Mouse (Mus musculus) cortical plate, adult 2 months (tissue): ENCODE measurements around the gene Naga. TPM values are rescaled to one million over a fixed set of nuclear protein-coding genes. Genes with fewer than 3 reads are reported as not detected.

Experiments
- H3K27ac ChIP-seq: fragments of 200-500 bp; 2 replicates; pipeline ENCODE4 v1.5.1; 2012; ENCODE audit warnings: low read length, control low read depth, inconsistent platforms; ENCODE audit not compliant: insufficient read depth
- H3K4me1 ChIP-seq: fragments of 200-500 bp; 2 replicates; pipeline ENCODE4 v1.6.1; 2011; ENCODE audit warnings: low read length; ENCODE audit not compliant: control insufficient read depth, insufficient read depth
- H3K4me3 ChIP-seq: fragments of 200-500 bp; 2 replicates; pipeline ENCODE4 v1.5.1; 2011; ENCODE audit warnings: mild to moderate bottlenecking, low read length, control low read depth; ENCODE audit not compliant: insufficient read depth
- CTCF ChIP-seq: fragments of 200-500 bp; IDR thresholded peaks from 2 replicates; pipeline ENCODE4 v1.5.1; 2011; ENCODE audit warnings: mild to moderate bottlenecking, control low read depth, low read length; ENCODE audit not compliant: insufficient read depth; ENCODE audit errors: extremely low read depth
- POLR2A ChIP-seq: fragments of 200-500 bp; IDR thresholded peaks from 2 replicates; pipeline ENCODE4 v1.6.1; 2011; ENCODE audit warnings: mild to moderate bottlenecking, low read length, control low read depth; ENCODE audit not compliant: insufficient read depth; ENCODE audit errors: extremely low read depth
- polyA plus RNA-seq: library from polyadenylated mRNA; depleted of rRNA; stranded (reverse); fragments of >200 nt; gene quantifications from 2 replicates; pipeline ENCODE4 v1.2.3, GENCODE M21; 2012; rRNA removed

Naga gene
- polyA plus RNA-seq, 1 experiment, result 54.8 TPM

- no peak overlapping the region for H3K27ac ChIP-seq
- H3K4me3 ChIP-seq, result no peak overlapping the region
- H3K4me1 ChIP-seq, result no peaks in the 10 kb centered on the region
- no peak for TF ChIP-seq POLR2A
- no peak for TF ChIP-seq CTCF
Observed at GRCm38 (mm10) chr15:82307107-82307506, 31.6 kb downstream of the Naga start.

GRCm38 (mm10) chr15:82298764-82299561 is 39.8 kb downstream of the Naga start, which contains the start of gene Wbp2nl:
TSS of gene Wbp2nl (plus strand) at chr15:82298954.
- Histone ChIP-seq H3K4me1 (no peaks in the 10 kb centered on the region), H3K4me3 (no peak within 1 kb of the TSS), H3K27ac (no peak within 1 kb of the TSS)
- TF ChIP-seq CTCF (no peak), POLR2A (no peak)

- TF ChIP-seq POLR2A, result no peak
- peak; percentile 48; the same call in 1 of the 2 replicates for TF ChIP-seq CTCF
- Histone ChIP-seq H3K27ac (no peak overlapping the region), H3K4me3 (no peak overlapping the region), H3K4me1 (peaks cover 4% of the 10 kb centered on the region; the same call in 1 of the 2 replicates)
Observed at GRCm38 (mm10) chr15:82294059-82294458, 44.7 kb downstream of the Naga start.

- H3K27ac ChIP-seq, result no peak overlapping the region
- H3K4me3 ChIP-seq, result no peak overlapping the region
- H3K4me1 ChIP-seq, result peaks cover 4% of the 10 kb centered on the region; the same call in 1 of the 2 replicates
- no peak for TF ChIP-seq CTCF
- TF ChIP-seq POLR2A, result no peak
Observed at GRCm38 (mm10) chr15:82293271-82293711, 45.4 kb downstream of the Naga start.

- Histone ChIP-seq H3K4me1 (peaks cover 4% of the 10 kb centered on the region; the same call in 1 of the 2 replicates), H3K27ac (no peak overlapping the region)
- TF ChIP-seq CTCF (no peak), POLR2A (no peak)
Observed at GRCm38 (mm10) chr15:82292851-82293250, 45.9 kb downstream of the Naga start.

DNA sequence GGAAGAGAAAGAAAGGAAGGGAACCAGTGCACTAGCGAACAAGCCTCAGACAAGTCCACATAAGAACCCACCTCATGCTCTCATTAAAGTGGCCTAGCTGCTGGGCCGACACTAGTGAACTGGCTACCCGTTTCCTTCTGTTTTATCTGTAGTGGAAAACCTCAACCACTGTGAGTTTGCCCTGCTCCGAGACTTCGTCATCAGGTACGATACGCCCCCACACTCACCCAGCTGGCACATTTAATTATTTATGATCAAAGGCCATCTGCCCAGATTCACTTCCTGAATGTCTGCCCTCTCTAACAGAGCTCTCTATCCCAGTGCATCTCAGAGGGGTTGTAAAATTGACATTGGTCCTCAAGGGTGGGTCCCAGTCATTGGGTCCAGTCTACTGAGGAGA is 48.5 kb downstream of the Naga start:
- H3K27ac ChIP-seq, result no peak overlapping the region
- H3K4me1 ChIP-seq, result peaks cover 4% of the 10 kb centered on the region; the same call in 1 of the 2 replicates
- TF ChIP-seq CTCF, result no peak
- no peak for TF ChIP-seq POLR2A
- no peak overlapping the region for H3K4me3 ChIP-seq

More at GRCm38 (mm10) chr15:82292851-82293250, 45.9 kb downstream of the Naga start:
- H3K4me3 ChIP-seq, result no peak overlapping the region

- H3K4me1 ChIP-seq, result no peaks in the 10 kb centered on the region
- no peak overlapping the region for H3K4me3 ChIP-seq
- no peak for TF ChIP-seq CTCF
- no peak for TF ChIP-seq POLR2A
- no peak overlapping the region for H3K27ac ChIP-seq
Observed at GRCm38 (mm10) chr15:82286157-82286556, 52.6 kb downstream of the Naga start.

GRCm38 (mm10) chr15:82280638-82281037 is 58.1 kb downstream of the Naga start:
- Histone ChIP-seq H3K27ac (no peak overlapping the region), H3K4me3 (no peak overlapping the region), H3K4me1 (peaks cover 9% of the 10 kb centered on the region)
- no peak for TF ChIP-seq POLR2A
- no peak for TF ChIP-seq CTCF

Other genes with a start within 250 kb of the Naga start
- 16.3 and 16.5 TPM in 2 replicates for gene Ccdc134, start 211.0 kb downstream of the Naga start, polyA plus RNA-seq
- gene Srebf2, start 191.7 kb downstream of the Naga start, polyA plus RNA-seq, result 138 and 166 TPM in 2 replicates
- gene Shisa8, start 126.1 kb downstream of the Naga start, polyA plus RNA-seq, result 5.3 and 6.7 TPM in 2 replicates
- gene Tnfrsf13c, start 114.6 kb downstream of the Naga start, polyA plus RNA-seq, result 0.48 and 0.76 TPM in 2 replicates
- 6.7 and 7.0 TPM in 2 replicates for gene Cenpm, start 94.2 kb downstream of the Naga start, polyA plus RNA-seq
- gene 1500009C09Rik, start 86.5 kb downstream of the Naga start, polyA plus RNA-seq, result 155 TPM in 2 replicates
- 367 and 405 TPM in 2 replicates for gene Sept3, start 64.0 kb downstream of the Naga start, polyA plus RNA-seq
- gene Wbp2nl, start 40.0 kb downstream of the Naga start, polyA plus RNA-seq, result 0.13 TPM in 1 of 2 replicates, not detected in the other
- 0.49 and 0.52 TPM in 2 replicates for gene Pheta2, start within 50 bp of the Naga start, polyA plus RNA-seq
- 279 and 280 TPM in 2 replicates for gene Smdt1, start within 50 bp of the Naga start, polyA plus RNA-seq
- 461 and 466 TPM in 2 replicates for gene Ndufa6, start 15.4 kb upstream of the Naga start, polyA plus RNA-seq
- 50.3 and 57.9 TPM in 2 replicates for gene Cyp2d22, start 41.3 kb upstream of the Naga start, polyA plus RNA-seq
- gene Cyp2d11, start 55.1 kb upstream of the Naga start, polyA plus RNA-seq, result not detected in 2 replicates
- gene Cyp2d10, start 68.3 kb upstream of the Naga start, polyA plus RNA-seq, result not detected in 2 replicates
- not detected in 2 replicates for gene Cyp2d9, start 94.5 kb upstream of the Naga start, polyA plus RNA-seq
- gene Cyp2d12, start 216.1 kb upstream of the Naga start, polyA plus RNA-seq, result not detected in 2 replicates